Mouse (Mus musculus) embryonic fibroblast, embryonic 13.5 days (primary cell): ENCODE measurements around the gene Klhdc7b.

Experiments
- CTCF ChIP-seq: IDR thresholded peaks from 2 replicates; pipeline ENCODE4 v1.5.1; 2011; ENCODE audit warnings: mild to moderate bottlenecking, control low read depth, low read length, moderate library complexity, borderline replicate concordance; ENCODE audit not compliant: insufficient read depth
- POLR2A ChIP-seq: IDR thresholded peaks from 2 replicates; pipeline ENCODE4 v1.6.1; 2011; ENCODE audit warnings: low read depth, mild to moderate bottlenecking, control low read depth, low read length, moderate library complexity

GRCm38 (mm10) chr15:89343325-89343724 is 41.4 kb upstream of the Klhdc7b start:
- TF ChIP-seq POLR2A (no peak), CTCF (no peak)
